8 mouse cellular contexts compared by ENCODE assay signal in the genomic region with DNA sequence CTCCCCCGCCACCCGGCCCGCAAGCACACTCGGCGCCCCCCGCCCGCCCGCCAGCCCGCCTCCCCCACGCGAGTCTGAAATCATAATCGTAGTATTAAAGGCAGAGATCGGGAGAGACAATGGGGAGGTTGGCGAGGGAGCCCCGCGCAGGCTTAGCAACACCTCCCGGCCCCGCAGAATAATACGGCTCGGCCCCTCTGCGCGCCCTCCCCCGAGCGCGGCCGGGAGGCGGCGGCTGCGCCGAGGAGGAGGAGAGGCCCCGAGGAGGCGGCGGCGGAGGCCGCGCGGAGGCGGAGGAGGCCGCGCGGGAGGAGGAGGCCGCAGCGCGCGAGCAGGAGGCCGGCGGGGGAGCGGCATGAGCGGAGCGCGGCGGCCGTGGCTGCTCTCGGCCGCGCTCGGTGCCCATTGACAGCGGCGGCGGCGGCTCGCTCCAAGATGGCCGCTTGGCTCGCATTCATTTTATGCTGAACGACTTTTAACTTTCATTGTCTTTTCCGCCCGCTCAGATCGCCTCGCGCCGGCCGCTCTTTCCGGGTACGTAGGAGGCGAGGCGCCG. TPM values are rescaled to one million over a fixed set of nuclear protein-coding genes. Genes with fewer than 3 reads are reported as not detected.
A peak's percentile ranks its signal among the peaks of the same experiment; 100 is the strongest.
DNase-seq lines count a peak whose midpoint lies in the region; ATAC-seq and TF ChIP-seq lines count a peak whose summit lies in the region.

Gene Bmi1 (plus strand): TSS at position 83 of the 556 bp plus-strand sequence.

- peak; percentile 77 for DNase-seq in CD4-positive, CD25-positive, alpha-beta regulatory T cell, adult 2 months (ENCODE audit: low read depth, low spot score)
- peak; percentile 76 to 80 for DNase-seq in adrenal gland, postnatal 36 days
- peak; percentile 72 for DNase-seq in kidney, adult 9 months
- DNase-seq in liver, embryonic 11.5 days (ENCODE audit: low spot score), result peak; percentile 76
- no peak for DNase-seq in stomach, postnatal 0 days (ENCODE audit: low spot score)

- WGBS in heart, embryonic 11.5 days (ENCODE audit: insufficient replicate concordance), result 3% methylated on average over 47 of the region's 77 CpGs
- under 1% methylated on average over 58 of the region's 77 CpGs for WGBS in liver, embryonic 11.5 days
- WGBS in stomach, postnatal 0 days, result under 1% methylated on average over 28 of the region's 77 CpGs

- no peak for TF ChIP-seq CTCF in embryonic fibroblast, embryonic 13.5 days (IDR thresholded peaks at IDR 0.05; ENCODE audit: borderline replicate concordance, insufficient read depth, low read length)
- peak; percentile 18; the same call in 1 of the 2 replicates for TF ChIP-seq CTCF in stomach, postnatal 0 days (IDR thresholded peaks at IDR 0.05; ENCODE audit: low read depth)

- peak; percentile 53 for ATAC-seq in heart, embryonic 11.5 days (replicated peaks; ENCODE audit: insufficient number of reproducible peaks, low FRiP score, low TSS enrichment)
- ATAC-seq in liver, embryonic 11.5 days (replicated peaks; ENCODE audit: low FRiP score), result peak; percentile 71
- ATAC-seq in monocyte, adult 5-6 weeks (replicated peaks; ENCODE audit: insufficient number of reproducible peaks, low FRiP score, low TSS enrichment, poor library complexity, severe bottlenecking), result no peak
- ATAC-seq in stomach, postnatal 0 days (ENCODE audit: low FRiP score, low TSS enrichment), result peak; percentile 51

- peak within 1 kb of the TSS; percentile 88 for H3K9ac ChIP-seq in heart, embryonic 11.5 days (ENCODE audit: low read depth, low read length)
- H3K9ac ChIP-seq in liver, embryonic 11.5 days (ENCODE audit: low read depth, low read length), result peak within 1 kb of the TSS; percentile 86
- H3K9ac ChIP-seq in stomach, postnatal 0 days (ENCODE audit: low read length), result peak within 1 kb of the TSS; percentile 95

- H3K4me2 ChIP-seq in heart, embryonic 11.5 days, result peak within 1 kb of the TSS; percentile 77
- peak within 1 kb of the TSS; percentile 95 for H3K4me2 ChIP-seq in liver, embryonic 11.5 days
- peak within 1 kb of the TSS; percentile 82 for H3K4me2 ChIP-seq in stomach, postnatal 0 days (replicated peaks; ENCODE audit: low read depth)

- no peaks in the 10 kb centered on the region for H3K9me3 ChIP-seq in heart, embryonic 11.5 days (replicated peaks; ENCODE audit: control insufficient read depth, low read length)
- H3K9me3 ChIP-seq in liver, embryonic 11.5 days (ENCODE audit: control insufficient read depth, low read length), result no peaks in the 10 kb centered on the region
- H3K9me3 ChIP-seq in stomach, postnatal 0 days (ENCODE audit: control insufficient read depth, low read length), result no peaks in the 10 kb centered on the region

- H3K27me3 ChIP-seq in heart, embryonic 11.5 days (ENCODE audit: control insufficient read depth, insufficient read depth, low read length), result peaks cover 33% of the 10 kb centered on the region
- peaks cover 49% of the 10 kb centered on the region for H3K27me3 ChIP-seq in liver, embryonic 11.5 days (replicated peaks; ENCODE audit: control insufficient read depth, insufficient read depth, low read length)
- no peaks in the 10 kb centered on the region for H3K27me3 ChIP-seq in stomach, postnatal 0 days (ENCODE audit: control insufficient read depth, insufficient read depth, low read length)

- TF ChIP-seq EP300 in stomach, postnatal 0 days (optimal IDR thresholded peaks at IDR 0.05), result no peak

- H3K27ac ChIP-seq in embryonic fibroblast, embryonic 13.5 days (ENCODE audit: insufficient read depth, low read length), result peak within 1 kb of the TSS; percentile 85
- H3K27ac ChIP-seq in heart, embryonic 11.5 days (ENCODE audit: low read depth, low read length), result peak within 1 kb of the TSS; percentile 74
- H3K27ac ChIP-seq in liver, embryonic 11.5 days (ENCODE audit: low read depth, low read length), result peak within 1 kb of the TSS; percentile 84
- H3K27ac ChIP-seq in stomach, postnatal 0 days (replicated peaks), result peak within 1 kb of the TSS; percentile 95

- peak; percentile 49 for TF ChIP-seq POLR2A in embryonic fibroblast, embryonic 13.5 days (IDR thresholded peaks at IDR 0.05; ENCODE audit: low read depth, low read length)

- H3K4me3 ChIP-seq in embryonic fibroblast, embryonic 13.5 days (ENCODE audit: insufficient read depth, low read length), result peak within 1 kb of the TSS; percentile 75
- peak within 1 kb of the TSS; percentile 74 for H3K4me3 ChIP-seq in heart, embryonic 11.5 days (ENCODE audit: low read depth, low read length)
- H3K4me3 ChIP-seq in liver, embryonic 11.5 days (ENCODE audit: low read depth, low read length), result peak within 1 kb of the TSS; percentile 84
- H3K4me3 ChIP-seq in stomach, postnatal 0 days (ENCODE audit: low read depth, low read length), result peak within 1 kb of the TSS; percentile 81

- H3K4me1 ChIP-seq in embryonic fibroblast, embryonic 13.5 days (ENCODE audit: control insufficient read depth, insufficient read depth, low read length), result peaks cover 4% of the 10 kb centered on the region; the same call in 1 of the 2 replicates
- peaks cover 12% of the 10 kb centered on the region for H3K4me1 ChIP-seq in heart, embryonic 11.5 days (ENCODE audit: control insufficient read depth, insufficient read depth, low read length)
- H3K4me1 ChIP-seq in liver, embryonic 11.5 days (replicated peaks; ENCODE audit: control insufficient read depth, insufficient read depth, low read length), result peaks cover 14% of the 10 kb centered on the region
- peaks cover 3% of the 10 kb centered on the region for H3K4me1 ChIP-seq in stomach, postnatal 0 days (replicated peaks; ENCODE audit: control insufficient read depth, insufficient read depth)

- no peaks in the 10 kb centered on the region for H3K36me3 ChIP-seq in heart, embryonic 11.5 days (ENCODE audit: control insufficient read depth, insufficient read depth, low read length)
- no peaks in the 10 kb centered on the region for H3K36me3 ChIP-seq in liver, embryonic 11.5 days (ENCODE audit: control insufficient read depth, insufficient read depth, low read length)
- no peaks in the 10 kb centered on the region for H3K36me3 ChIP-seq in stomach, postnatal 0 days (ENCODE audit: control insufficient read depth, insufficient read depth, low read length)

RNA-seq across cellular contexts. Expression of gene Bmi1, which starts in this region (rescaled TPM):
- 10 to 100 TPM; 51.9 to 73.7 TPM for total RNA-seq in adrenal gland, postnatal 36 days (2021)
- 58.7 and 82.9 TPM in 2 replicates for polyA plus RNA-seq in embryonic fibroblast, embryonic 13.5 days (2011; ENCODE audit: insufficient read length, low read depth, missing spikeins)
- 11.6 and 12.0 TPM in 2 replicates for polyA plus RNA-seq in heart, embryonic 11.5 days (2014; fragmentation: Nextera tagmentation; extraction: Ambion mirVana)
- 12.9 and 16.6 TPM in 2 replicates for polyA plus RNA-seq in liver, embryonic 11.5 days (2014; fragmentation: Nextera tagmentation; extraction: Ambion mirVana)
- total RNA-seq in monocyte, adult 5-6 weeks (2017), result 34.3 to 41.0 TPM (median 36.4 TPM) in 3 replicates
- 10.5 and 12.0 TPM in 2 replicates for polyA plus RNA-seq in stomach, postnatal 0 days (2015; fragmentation: Nextera tagmentation; extraction: Ambion mirVana)
